Mouse (Mus musculus) spleen, postnatal 10 days (tissue): ENCODE measurements around the gene Dynll2.
"Not testable (repeated sequence)": the region's sequence is repeated elsewhere in the genome, so short reads cannot be mapped to it uniquely, and the experiment has no call there.

Source experiments
- DNase-seq, 2 experiments: peaks; one replicate each; pipeline ENCODE4 v3.0.0; 2021 to 2022; ENCODE audit warnings: low spot score in 2 of 2

The Dynll2 gene

GRCm38 (mm10) chr11:87987861-87988260 lies 528 bp upstream of the Dynll2 start:
- no peak for DNase-seq

GRCm38 (mm10) chr11:87986141-87986741 lies 1.1 kb downstream of the Dynll2 start:
- DNase-seq: peak; percentile 40 to 52

DNA sequence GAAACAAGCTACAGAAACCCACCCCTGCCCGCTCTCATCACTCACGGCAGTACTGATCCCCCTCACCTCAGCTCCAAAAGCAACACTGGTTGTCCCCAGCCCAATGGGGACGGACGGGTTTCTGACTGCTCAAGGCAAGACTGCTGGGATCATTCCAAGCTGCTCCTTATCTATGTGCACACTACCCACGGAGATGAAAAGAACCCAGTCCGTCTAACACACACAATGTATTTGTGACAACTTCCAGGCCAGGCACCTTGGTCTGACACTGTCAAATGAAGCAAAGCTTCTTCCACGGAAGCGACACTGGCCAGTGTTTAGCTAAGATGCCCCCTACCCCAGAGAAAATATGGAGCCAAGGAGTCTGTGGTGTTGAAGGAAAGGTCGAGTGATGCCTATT lies 1.7 kb downstream of the Dynll2 start:
- no peak for DNase-seq

DNA sequence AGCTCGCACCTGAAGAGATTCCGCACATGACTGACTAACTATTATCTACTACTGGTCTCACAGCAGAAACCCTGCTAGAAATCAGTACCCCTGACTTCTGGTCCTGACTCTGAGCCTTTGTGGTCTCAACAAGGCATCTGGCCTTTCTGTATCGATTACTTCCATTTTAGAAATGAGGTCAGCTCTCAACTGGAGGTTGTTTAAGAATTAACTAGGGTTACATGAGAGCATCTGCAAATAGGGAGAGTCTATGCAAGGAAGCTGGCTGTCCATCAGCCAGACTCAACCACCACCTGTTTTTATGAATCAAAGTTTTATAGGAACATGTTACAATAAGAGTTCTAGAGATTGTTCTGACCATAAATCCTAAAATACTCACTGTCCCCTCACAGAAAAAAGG lies 2.8 kb downstream of the Dynll2 start:
- DNase-seq: no peak

DNA sequence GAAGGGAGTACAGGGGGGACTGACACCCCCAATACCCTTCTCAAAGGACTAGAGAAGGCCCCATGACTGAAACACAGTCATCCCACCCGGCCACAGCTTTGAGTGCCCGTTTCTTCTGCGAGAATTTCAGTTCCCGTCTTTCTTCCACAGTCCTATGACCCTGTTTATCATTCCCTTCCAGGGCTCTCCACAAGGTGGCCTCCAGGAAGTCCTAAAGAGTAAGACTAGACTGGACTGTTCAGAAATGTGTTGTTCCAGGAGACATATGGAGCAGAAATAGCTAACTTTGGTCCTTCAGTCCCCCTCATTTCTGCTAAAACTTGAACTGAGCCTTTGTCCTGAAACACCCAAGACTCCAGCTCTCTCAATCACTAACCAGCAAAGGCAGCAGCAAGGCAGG lies 8.4 kb downstream of the Dynll2 start:
- no peak for DNase-seq

- not testable (repeated sequence) for DNase-seq
These were observed 10.3 kb downstream of the Dynll2 start for GRCm38 (mm10) chr11:87977021-87977420.

GRCm38 (mm10) chr11:87974477-87975181 lies 12.7 kb downstream of the Dynll2 start:
- peak in 1 of 2 experiments; percentile 62 for DNase-seq

DNA sequence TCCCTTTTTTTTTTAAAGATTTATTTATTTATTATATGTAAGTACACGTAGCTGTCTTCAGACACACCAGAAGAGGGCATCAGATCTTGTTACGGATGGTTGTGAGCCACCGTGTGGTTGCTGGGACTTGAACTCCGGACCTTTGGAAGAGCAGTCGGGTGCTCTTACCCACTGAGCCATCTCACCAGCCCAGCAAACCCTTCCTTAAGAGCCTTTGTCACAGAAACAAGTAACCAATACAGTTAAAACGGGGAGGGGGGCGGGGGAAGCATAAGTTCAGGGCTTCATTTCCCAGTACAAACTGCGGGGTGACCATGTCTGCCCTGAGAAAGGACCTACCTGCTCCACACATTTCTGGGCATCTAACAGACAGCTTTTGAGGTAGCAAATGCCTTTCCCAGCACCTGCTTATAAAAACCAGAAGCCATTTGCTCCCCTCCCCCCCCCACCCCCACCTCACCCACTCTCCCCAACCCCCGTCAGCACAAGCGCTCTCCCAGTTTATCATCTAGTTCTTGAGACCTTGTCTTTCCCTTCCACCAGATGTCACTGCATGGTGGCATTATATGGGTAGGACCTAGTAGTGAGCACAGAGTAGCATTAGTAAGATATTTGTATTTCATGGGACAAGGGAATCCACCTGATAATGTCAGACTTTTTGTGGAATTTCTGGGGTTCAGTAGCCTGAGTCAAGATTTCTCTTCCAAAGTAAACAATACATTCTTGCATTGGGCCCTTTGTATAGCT lies 13.6 kb downstream of the Dynll2 start:
- DNase-seq: no peak

DNA sequence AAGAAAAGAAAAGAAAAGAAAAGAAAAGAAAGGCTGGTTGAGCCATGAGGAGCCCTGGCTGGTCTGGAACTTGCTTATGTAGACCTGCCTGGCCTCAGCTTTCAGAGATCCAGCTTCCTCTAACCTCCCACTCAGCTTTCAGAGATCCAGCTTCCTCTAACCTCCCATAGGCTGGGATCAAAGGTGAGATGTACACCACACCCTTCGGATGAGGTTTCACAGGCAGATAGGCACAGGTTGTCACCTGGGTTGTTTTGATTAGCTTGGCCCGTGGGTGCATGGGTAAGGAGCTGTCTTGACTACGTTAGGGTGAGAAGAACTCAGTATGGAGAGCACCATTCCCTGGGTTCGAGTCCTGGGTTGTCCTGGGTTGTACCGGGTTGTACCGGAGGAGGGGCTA lies 14.5 kb downstream of the Dynll2 start:
- DNase-seq: no peak

GRCm38 (mm10) chr11:87968356-87969122 lies 18.8 kb downstream of the Dynll2 start:
- peak in 1 of 2 experiments; percentile 49 for DNase-seq

GRCm38 (mm10) chr11:87967692-87968289 lies 19.5 kb downstream of the Dynll2 start:
- peak; percentile 80 to 89 for DNase-seq

- DNase-seq: peak in 1 of 2 experiments; percentile 39
These were observed 21.1 kb downstream of the Dynll2 start for GRCm38 (mm10) chr11:87966214-87966613.

GRCm38 (mm10) chr11:87965293-87965692 lies 22.0 kb downstream of the Dynll2 start:
- no peak for DNase-seq

DNA sequence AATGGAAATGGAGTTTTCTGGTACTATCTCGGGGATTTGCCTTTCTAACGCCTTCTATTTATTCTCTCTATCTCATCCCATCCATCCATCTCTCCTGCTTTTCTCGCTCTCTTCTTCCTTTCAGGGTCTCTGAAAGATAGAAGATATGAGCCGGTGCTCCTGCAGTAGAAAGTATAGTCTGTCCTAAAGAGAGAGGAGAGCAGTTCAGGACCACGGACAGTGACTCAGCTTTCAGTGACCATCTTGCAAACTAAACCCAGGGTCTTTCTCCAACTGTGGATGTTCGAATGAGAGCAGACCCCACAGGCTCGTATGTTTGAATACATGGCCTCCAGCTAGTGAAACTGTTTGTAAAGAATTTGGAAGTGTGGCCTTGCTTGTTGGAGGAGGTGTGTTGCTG lies 30.3 kb downstream of the Dynll2 start:
- DNase-seq: peak in 1 of 2 experiments; percentile 42

GRCm38 (mm10) chr11:87955144-87955543 lies 32.2 kb downstream of the Dynll2 start:
- DNase-seq: no peak

- DNase-seq: peak in 1 of 2 experiments; percentile 26
These were observed 37.3 kb downstream of the Dynll2 start for GRCm38 (mm10) chr11:87949990-87950389.

- DNase-seq: no peak
These were observed 51.9 kb downstream of the Dynll2 start for GRCm38 (mm10) chr11:87935467-87935866.

DNA sequence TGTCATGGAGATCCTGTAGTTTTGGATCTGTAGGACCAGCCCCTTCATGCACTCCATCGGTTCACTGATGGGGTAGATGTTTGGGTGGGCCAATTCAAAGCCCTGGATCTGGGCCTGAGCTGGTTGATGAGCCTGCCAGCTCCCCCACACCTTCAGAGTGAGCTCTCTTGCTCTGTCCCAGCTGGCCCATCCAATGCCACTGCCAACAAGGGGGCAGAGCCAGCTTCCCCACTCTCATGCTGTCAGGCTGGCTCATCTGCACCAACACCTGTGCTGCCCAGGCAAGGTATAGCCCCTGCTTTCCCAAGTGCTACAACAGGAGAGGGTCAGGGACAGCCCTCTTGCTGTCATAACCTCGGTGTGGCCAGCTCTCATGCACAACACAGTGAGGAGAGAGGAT lies 53.6 kb downstream of the Dynll2 start:
- no peak for DNase-seq

GRCm38 (mm10) chr11:87930348-87930747 lies 57.0 kb downstream of the Dynll2 start:
- DNase-seq: no peak
